Mouse (Mus musculus) gastrocnemius, postnatal 10 days (tissue): ENCODE measurements around the gene Capns2. TPM values are rescaled to one million over a fixed set of nuclear protein-coding genes. Genes with fewer than 3 reads are reported as not detected.

Experiments used
- DNase-seq: peaks from one replicate; pipeline ENCODE4 v3.0.0; 2021; ENCODE audit warnings: mixed read lengths
- microRNA-seq, 2 experiments: library from miRNA; unstranded; fragments of <30 nt; microRNA quantifications; one replicate each; pipeline ENCODE4 v1.2.0; 2021
- total RNA-seq, 2 experiments: library from RNA; stranded (reverse); gene quantifications; 2 replicates each; pipeline ENCODE4 v1.2.3; 2021

Gene Capns2
- total RNA-seq, 2 experiments from 2014 or later = 0.45 TPM; not detected in 1

DNA sequence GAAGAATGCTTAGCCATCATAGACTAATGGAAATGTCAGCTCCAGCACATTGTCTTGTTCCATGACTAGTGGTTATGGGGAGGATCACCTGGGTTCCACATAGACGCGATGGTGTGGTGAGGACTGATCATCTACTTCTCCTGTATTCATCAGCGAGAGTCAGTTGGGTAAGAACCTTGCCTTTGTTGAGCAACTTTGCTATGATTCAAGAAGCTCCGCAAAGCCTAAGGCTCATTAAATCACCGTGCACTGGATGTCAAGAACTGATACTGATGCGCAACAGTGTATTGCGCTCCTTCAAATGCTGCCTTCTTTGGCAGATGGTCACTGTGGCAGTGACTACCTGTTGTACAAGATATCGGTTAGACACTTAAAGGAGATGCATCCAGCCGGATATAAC lies 5.3 kb downstream of the Capns2 start:
- DNase-seq = no peak

- DNase-seq = no peak
Measured at GRCm38 (mm10) chr8:92908448-92908847, 7.2 kb downstream of the Capns2 start.

DNA sequence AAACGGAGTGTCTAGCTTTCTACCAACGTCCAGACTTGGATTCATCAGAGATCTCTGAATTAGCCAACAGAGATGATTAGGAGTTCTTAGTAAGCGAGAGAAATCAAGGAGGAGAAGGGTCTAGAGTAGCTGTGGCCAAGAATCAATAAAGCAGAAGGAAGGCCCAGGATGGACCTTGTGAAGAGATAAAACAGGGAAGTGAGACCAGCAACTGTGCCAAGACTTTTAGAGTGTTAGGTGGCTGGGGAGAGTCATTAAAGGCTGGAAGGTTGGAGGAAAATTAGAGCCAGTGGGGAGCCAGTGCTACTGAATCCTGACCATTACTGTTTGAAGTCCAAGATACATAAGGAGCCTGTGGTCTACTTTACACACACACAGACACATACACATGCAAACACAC lies 10.3 kb downstream of the Capns2 start:
- DNase-seq = no peak

GRCm38 (mm10) chr8:92913396-92913795 lies 12.2 kb downstream of the Capns2 start:
- no peak for DNase-seq

DNA sequence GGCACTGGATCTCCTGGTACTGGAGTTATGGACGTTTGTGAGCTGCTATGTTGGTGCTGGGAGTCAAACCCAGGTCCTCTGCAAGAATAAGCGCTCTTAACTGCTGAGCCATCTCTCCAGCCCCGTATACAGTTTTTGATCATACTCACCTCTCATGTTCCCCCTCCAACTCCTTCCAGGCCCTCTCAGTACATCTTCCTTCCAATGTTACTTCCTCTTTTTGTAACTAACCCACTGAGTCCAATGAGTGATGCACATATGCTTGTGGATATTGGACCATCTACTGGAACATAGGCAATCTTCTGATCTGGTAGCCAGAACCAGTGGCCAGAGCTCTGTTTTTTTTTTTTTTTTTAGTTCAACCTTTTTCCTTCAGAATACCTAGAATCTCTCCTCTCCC lies 14.9 kb downstream of the Capns2 start:
- DNase-seq = no peak

DNA sequence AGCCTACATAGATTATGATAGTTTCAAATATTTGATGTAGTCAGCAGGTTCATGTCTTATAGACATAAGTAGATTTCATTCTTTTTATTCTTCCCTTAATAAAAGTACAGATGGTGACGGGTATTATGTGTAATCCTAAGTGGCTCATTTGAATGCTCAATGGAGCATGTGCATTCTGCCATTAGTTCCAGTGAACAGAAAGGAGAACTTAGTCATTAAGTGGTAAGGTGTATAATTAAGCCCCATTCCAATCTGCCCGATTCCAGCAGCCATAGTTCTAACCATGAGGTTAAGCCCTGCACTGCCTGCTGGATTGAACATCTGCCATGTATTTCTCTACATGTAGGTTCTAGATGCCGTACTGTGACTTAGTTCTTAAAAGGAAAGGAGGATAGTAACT lies 20.6 kb downstream of the Capns2 start:
- DNase-seq = no peak

DNA sequence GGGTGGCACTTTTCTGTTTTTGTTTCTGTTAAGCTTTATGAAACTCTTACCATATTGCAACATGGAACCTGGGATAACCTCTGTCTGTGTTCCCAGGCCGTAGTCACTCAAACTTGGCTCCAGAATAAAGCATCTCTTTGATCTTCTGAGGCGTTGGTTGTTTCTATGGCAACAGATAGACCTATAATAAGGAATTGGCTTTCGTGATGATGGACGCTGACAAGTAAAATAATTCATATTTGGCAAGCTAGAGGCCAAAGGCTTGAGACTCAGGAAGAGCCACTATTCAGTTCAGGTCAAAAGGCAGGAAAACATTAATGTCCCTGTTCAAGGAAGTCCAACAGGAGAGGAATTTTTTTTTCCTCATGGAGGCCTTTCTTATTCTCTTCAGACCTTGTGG lies 27.8 kb downstream of the Capns2 start:
- DNase-seq = no peak

DNA sequence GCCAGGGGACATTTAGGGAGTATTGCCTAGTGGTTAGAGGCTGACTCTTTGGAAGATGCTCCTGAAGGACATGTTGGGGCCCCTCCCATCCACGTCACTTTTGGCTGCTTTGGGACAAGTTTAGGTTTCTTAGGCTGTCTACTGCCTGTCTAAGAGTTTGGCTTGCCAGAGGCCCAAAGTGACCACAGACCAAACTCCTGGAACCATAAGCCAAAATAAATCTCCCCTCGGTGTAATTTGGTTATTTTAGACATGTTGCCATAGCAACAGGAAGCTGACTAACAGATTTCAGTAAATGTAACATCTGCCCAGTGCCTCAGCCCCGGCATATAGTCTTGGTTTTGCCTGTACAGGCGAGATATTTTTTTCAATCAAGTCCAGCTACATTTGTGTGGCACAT lies 36.8 kb downstream of the Capns2 start:
- DNase-seq = no peak

GRCm38 (mm10) chr8:92949071-92949470 lies 47.9 kb downstream of the Capns2 start:
- no peak for DNase-seq

- DNase-seq = no peak
Measured at GRCm38 (mm10) chr8:92950639-92951371, 49.6 kb downstream of the Capns2 start.

Small RNA genes within 50 kb of the gene (microRNA-seq; reads per million reads assigned to microRNA genes)
- 0 reads per million in 2 experiments for gene Gm22151

Other genes with a start within 250 kb of the Capns2 start
- under 1 TPM in 1 of 2 experiments, not detected in 1; 0.07 TPM for gene Irx6, start 227.1 kb upstream of the Capns2 start, total RNA-seq
- gene Mmp2, start 74.1 kb upstream of the Capns2 start, total RNA-seq = 100 to 1,000 TPM; 202 to 254 TPM
- 1 to 10 TPM; 1.4 to 2.0 TPM for gene Lpcat2, start 46.1 kb upstream of the Capns2 start, total RNA-seq
- gene Slc6a2, start 58.7 kb downstream of the Capns2 start, total RNA-seq = under 1 TPM; 0.47 to 0.70 TPM
- not detected for gene Ces1a, start 146.8 kb downstream of the Capns2 start, total RNA-seq
- gene Ces1b, start 178.6 kb downstream of the Capns2 start, total RNA-seq = not detected
- under 1 TPM in 1 of 2 experiments, not detected in 1; 0.47 TPM for gene Ces1c, start 229.9 kb downstream of the Capns2 start, total RNA-seq